Comparison of ENCODE assay signal across 22 mouse cellular contexts in genomic region chr1:157137854-157138241, GRCm38 (mm10). TPM values are rescaled to one million over a fixed set of nuclear protein-coding genes. Genes with fewer than 3 reads are reported as not detected.
DNase-seq lines count a peak whose midpoint lies in the region; ATAC-seq and TF ChIP-seq lines count a peak whose summit lies in the region.
"Had no signal": no experiment of that assay in that cellular context is flagged by ENCODE, and none has a peak within 500 bp of the region (broad histone marks: within the 10 kb centered on the region; RNA-seq: fewer than 3 reads in every experiment).

No protein-coding gene starts in this region.

- H3K9me3 ChIP-seq in hindbrain, postnatal 0 days (ENCODE audit: low read length) = no peaks in the 10 kb centered on the region
- H3K9me3 ChIP-seq in hindbrain, embryonic 14.5 days (ENCODE audit: control insufficient read depth, low read length) = no peaks in the 10 kb centered on the region
- no peaks in the 10 kb centered on the region for H3K9me3 ChIP-seq in limb, embryonic 13.5 days
- no peaks in the 10 kb centered on the region for H3K9me3 ChIP-seq in limb, embryonic 10.5 days (replicated peaks)
- no peaks in the 10 kb centered on the region for H3K9me3 ChIP-seq in lung, embryonic 15.5 days
- H3K9me3 ChIP-seq: embryonic facial prominence, embryonic 13.5 days; embryonic facial prominence, embryonic 15.5 days; forebrain, embryonic 10.5 days; forebrain, embryonic 12.5 days had no signal

- no peaks in the 10 kb centered on the region for H3K4me1 ChIP-seq in hindbrain, postnatal 0 days (ENCODE audit: insufficient read depth, low read length)
- H3K4me1 ChIP-seq in hindbrain, embryonic 14.5 days (replicated peaks; ENCODE audit: control insufficient read depth, insufficient read depth, low read length) = 0 out of 2 replicates have a peak, but pooled peaks cover 3% of the 10 kb centered on the region
- H3K4me1 ChIP-seq in limb, embryonic 13.5 days = peaks cover 12% of the 10 kb centered on the region
- no peaks in the 10 kb centered on the region for H3K4me1 ChIP-seq in limb, embryonic 10.5 days
- peaks cover 6% of the 10 kb centered on the region; the same call in 1 of the 2 replicates for H3K4me1 ChIP-seq in lung, embryonic 15.5 days
- H3K4me1 ChIP-seq in lung, adult 2 months (ENCODE audit: control insufficient read depth, insufficient read depth, low read length) = no peaks in the 10 kb centered on the region
- H3K4me1 ChIP-seq: embryonic facial prominence, embryonic 13.5 days; embryonic facial prominence, embryonic 15.5 days; forebrain, embryonic 10.5 days; forebrain, embryonic 12.5 days had no signal

- H3K4me2 ChIP-seq in hindbrain, postnatal 0 days (ENCODE audit: low read depth, low read length) = no peak overlapping the region
- no peak overlapping the region for H3K4me2 ChIP-seq in hindbrain, embryonic 14.5 days (replicated peaks)
- H3K4me2 ChIP-seq in limb, embryonic 13.5 days (replicated peaks) = no peak overlapping the region
- H3K4me2 ChIP-seq in lung, embryonic 15.5 days = no peak overlapping the region
- H3K4me2 ChIP-seq: embryonic facial prominence, embryonic 13.5 days; embryonic facial prominence, embryonic 15.5 days; forebrain, embryonic 12.5 days had no signal

- no peaks in the 10 kb centered on the region for H3K27me3 ChIP-seq in hindbrain, postnatal 0 days (ENCODE audit: insufficient read depth, low read length)
- no peaks in the 10 kb centered on the region for H3K27me3 ChIP-seq in hindbrain, embryonic 14.5 days (ENCODE audit: control insufficient read depth, insufficient read depth, low read length)
- no peaks in the 10 kb centered on the region for H3K27me3 ChIP-seq in limb, embryonic 13.5 days
- no peaks in the 10 kb centered on the region for H3K27me3 ChIP-seq in limb, embryonic 10.5 days (ENCODE audit: low read depth, poor library complexity, severe bottlenecking)
- no peaks in the 10 kb centered on the region for H3K27me3 ChIP-seq in lung, embryonic 15.5 days
- H3K27me3 ChIP-seq: embryonic facial prominence, embryonic 13.5 days; embryonic facial prominence, embryonic 15.5 days; forebrain, embryonic 12.5 days had no signal

- H3K36me3 ChIP-seq in hindbrain, postnatal 0 days (ENCODE audit: insufficient read depth, low read length) = 0 out of 2 replicates have a peak, but pooled peaks cover 7% of the 10 kb centered on the region
- H3K36me3 ChIP-seq in hindbrain, embryonic 14.5 days (replicated peaks; ENCODE audit: control insufficient read depth, insufficient read depth) = peaks cover 36% of the 10 kb centered on the region
- H3K36me3 ChIP-seq in limb, embryonic 13.5 days = no peaks in the 10 kb centered on the region
- no peaks in the 10 kb centered on the region for H3K36me3 ChIP-seq in limb, embryonic 10.5 days
- H3K36me3 ChIP-seq in lung, embryonic 15.5 days = no peaks in the 10 kb centered on the region
- H3K36me3 ChIP-seq: embryonic facial prominence, embryonic 13.5 days; embryonic facial prominence, embryonic 15.5 days had no signal

- 88% methylated on average over 1 of the region's 1 CpGs for WGBS in hindbrain, postnatal 0 days
- WGBS in hindbrain, embryonic 14.5 days = 91% methylated on average over 1 of the region's 1 CpGs
- 84% methylated on average over 1 of the region's 1 CpGs for WGBS in limb, embryonic 13.5 days
- 86% methylated on average over 1 of the region's 1 CpGs for WGBS in limb, embryonic 10.5 days
- 58% methylated on average over 1 of the region's 1 CpGs for WGBS in lung, embryonic 15.5 days
- WGBS in lung, adult 2 months = 84% methylated on average over 1 of the region's 1 CpGs

- no peak for DNase-seq in hindbrain, postnatal 0 days (ENCODE audit: low spot score)
- no peak for DNase-seq in hindbrain, embryonic 14.5 days (ENCODE audit: low spot score)
- no peak for DNase-seq in limb, embryonic 10.5 days (ENCODE audit: low spot score)
- DNase-seq in lung, adult 2 months = no peak
- DNase-seq: adrenal gland, adult 2 months; adrenal gland, postnatal 25 days; embryo, embryonic 11 days had no signal

- TF ChIP-seq CTCF in hindbrain, postnatal 0 days (IDR thresholded peaks at IDR 0.05; ENCODE audit: low read depth) = no peak
- TF ChIP-seq CTCF in lung, adult 2 months (IDR thresholded peaks at IDR 0.05; ENCODE audit: insufficient read depth, low read length) = no peak

- no peak for TF ChIP-seq POLR2A in lung, adult 2 months (IDR thresholded peaks at IDR 0.05; ENCODE audit: borderline replicate concordance, extremely low read depth, low read depth, low read length)

- no peak overlapping the region for H3K4me3 ChIP-seq in hindbrain, postnatal 0 days (ENCODE audit: low read length)
- H3K4me3 ChIP-seq in hindbrain, embryonic 14.5 days (replicated peaks; ENCODE audit: low read length) = no peak overlapping the region
- no peak overlapping the region for H3K4me3 ChIP-seq in limb, embryonic 13.5 days
- no peak overlapping the region for H3K4me3 ChIP-seq in limb, embryonic 10.5 days
- H3K4me3 ChIP-seq in lung, embryonic 15.5 days = no peak overlapping the region
- H3K4me3 ChIP-seq in lung, adult 2 months (replicated peaks; ENCODE audit: extremely low read depth, low read depth, low read length) = no peak overlapping the region
- H3K4me3 ChIP-seq: embryonic facial prominence, embryonic 13.5 days; embryonic facial prominence, embryonic 15.5 days; erythroblast, embryonic 14.5 days; forebrain, embryonic 10.5 days; forebrain, embryonic 12.5 days had no signal

- no peak overlapping the region for H3K27ac ChIP-seq in hindbrain, postnatal 0 days
- no peak overlapping the region for H3K27ac ChIP-seq in hindbrain, embryonic 14.5 days
- H3K27ac ChIP-seq in limb, embryonic 13.5 days = 0 out of 2 replicates have a peak overlapping the region, but pooled peaks have one; percentile 33
- no peak overlapping the region for H3K27ac ChIP-seq in limb, embryonic 10.5 days
- H3K27ac ChIP-seq in lung, embryonic 15.5 days = no peak overlapping the region
- H3K27ac ChIP-seq: embryonic facial prominence, embryonic 13.5 days; embryonic facial prominence, embryonic 15.5 days; forebrain, embryonic 10.5 days; forebrain, embryonic 12.5 days had no signal

- ATAC-seq in hindbrain, postnatal 0 days = 0 out of 2 replicates have a peak, but pooled peaks have one; percentile 38
- ATAC-seq in hindbrain, embryonic 14.5 days (ENCODE audit: low FRiP score) = no peak
- no peak for ATAC-seq in limb, embryonic 13.5 days (ENCODE audit: low FRiP score, low read depth)
- peak; percentile 50; the same call in 1 of the 2 replicates for ATAC-seq in lung, embryonic 15.5 days (ENCODE audit: borderline replicate concordance, extremely low read depth, low FRiP score, low TSS enrichment)

- no peak overlapping the region for H3K9ac ChIP-seq in hindbrain, postnatal 0 days (replicated peaks; ENCODE audit: low read length)
- no peak overlapping the region for H3K9ac ChIP-seq in hindbrain, embryonic 14.5 days
- no peak overlapping the region for H3K9ac ChIP-seq in limb, embryonic 13.5 days
- H3K9ac ChIP-seq in lung, embryonic 15.5 days = no peak overlapping the region
- H3K9ac ChIP-seq: embryonic facial prominence, embryonic 13.5 days; embryonic facial prominence, embryonic 15.5 days; forebrain, embryonic 12.5 days had no signal

RNA-seq across cellular contexts. Expression of gene Tex35, which starts 29.4 kb away (rescaled TPM):
- not detected in 2 replicates for total RNA-seq in hindbrain, postnatal 0 days (2014; rRNA removed)
- not detected in 2 replicates for polyA plus RNA-seq in hindbrain, postnatal 0 days (2015; fragmentation: Nextera tagmentation; extraction: Ambion mirVana)
- polyA plus RNA-seq in hindbrain, embryonic 14.5 days (2014; fragmentation: Nextera tagmentation; extraction: Ambion mirVana) = not detected in 2 replicates
- not detected in 2 replicates for polyA plus RNA-seq in limb, embryonic 13.5 days (2015; fragmentation: Nextera tagmentation; extraction: Ambion mirVana)
- polyA plus RNA-seq in limb, embryonic 10.5 days (2016; fragmentation: Nextera tagmentation; extraction: Ambion mirVana) = not detected in 2 replicates
- polyA plus RNA-seq in lung, embryonic 15.5 days (2015; fragmentation: Nextera tagmentation; extraction: Ambion mirVana) = not detected in 2 replicates
- 0.15 TPM in 1 of 2 replicates, not detected in the other for polyA plus RNA-seq in lung, adult 2 months (2012; rRNA removed)
- total RNA-seq: adrenal gland, adult 2 months; adrenal gland, postnatal 10 days; adrenal gland, postnatal 25 days; adrenal gland, postnatal 4 days; common myeloid progenitor, adult 5-6 weeks; ES-E14; MEL had no signal
- polyA plus RNA-seq: adrenal gland, adult 2 months; C2C12; embryonic facial prominence, embryonic 11.5 days; embryonic facial prominence, embryonic 13.5 days; embryonic facial prominence, embryonic 15.5 days; erythroblast, embryonic 14.5 days; forebrain, embryonic 10.5 days; forebrain, embryonic 12.5 days; forebrain, embryonic 14.5 days had no signal

Comparison
In these comparisons a context has a peak if more than half of its experiments do, and no peak if none do; other contexts are left out.
1. ATAC-seq: peak in hindbrain, postnatal 0 days (single experiment) and lung, embryonic 15.5 days (single experiment); none in hindbrain, embryonic 14.5 days (single experiment) and limb, embryonic 13.5 days (single experiment).